Comparison of ENCODE assay signal across 12 mouse cellular contexts in the genomic region with DNA sequence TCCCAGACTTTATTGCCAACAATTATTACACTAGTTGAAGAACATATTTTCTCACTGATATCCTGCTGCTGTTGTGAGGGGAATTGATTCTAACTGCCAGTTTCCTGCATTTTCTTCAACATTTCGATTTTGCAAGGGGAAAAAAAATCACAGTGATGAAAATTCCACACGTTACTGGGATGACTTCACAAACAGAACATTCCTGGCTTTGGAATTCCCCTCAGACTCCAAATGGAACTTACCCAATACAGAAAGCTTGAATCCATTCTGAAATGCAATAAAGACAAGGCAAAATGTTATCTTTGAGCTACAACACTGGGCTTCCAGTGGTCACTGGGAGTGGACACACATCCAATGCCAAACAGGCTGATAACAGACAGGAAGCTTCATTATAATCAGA.
DNase-seq lines count a peak whose midpoint lies in the region; ATAC-seq and TF ChIP-seq lines count a peak whose summit lies in the region.
"Had no signal": no experiment of that assay in that cellular context is flagged by ENCODE, and none has a peak within 500 bp of the region (broad histone marks: within the 10 kb centered on the region; RNA-seq: fewer than 3 reads in every experiment).

No protein-coding gene starts in this region.

- no peak for ATAC-seq in lung, embryonic 14.5 days (ENCODE audit: insufficient read depth)
- ATAC-seq in heart, embryonic 12.5 days (ENCODE audit: insufficient number of reproducible peaks, low FRiP score) = no peak
- ATAC-seq: hindbrain, postnatal 0 days; liver, embryonic 12.5 days had no signal

- no peak for TF ChIP-seq CTCF in lung, embryonic 14.5 days (IDR thresholded peaks at IDR 0.05; ENCODE audit: low read depth)
- TF ChIP-seq CTCF in thymus, adult 2 months (IDR thresholded peaks at IDR 0.05; ENCODE audit: borderline replicate concordance, control insufficient read depth, extremely low read depth, insufficient read depth, low read length, poor library complexity) = no peak

- H3ac ChIP-seq in myocyte (ENCODE audit: control insufficient read depth, insufficient read length) = no peak overlapping the region

- H3K36me3 ChIP-seq in lung, embryonic 14.5 days (ENCODE audit: insufficient read depth) = no peaks in the 10 kb centered on the region
- H3K36me3 ChIP-seq in heart, embryonic 12.5 days = no peaks in the 10 kb centered on the region
- H3K36me3 ChIP-seq in myocyte (ENCODE audit: control insufficient read depth, insufficient read depth) = no peaks in the 10 kb centered on the region
- H3K36me3 ChIP-seq in thymus, adult 2 months (ENCODE audit: control insufficient read depth, insufficient read depth, low read length) = no peaks in the 10 kb centered on the region
- H3K36me3 ChIP-seq: G1E; liver, embryonic 12.5 days had no signal

- no peaks in the 10 kb centered on the region for H3K9me3 ChIP-seq in lung, embryonic 14.5 days (ENCODE audit: low read depth, low read length)
- no peaks in the 10 kb centered on the region for H3K9me3 ChIP-seq in heart, embryonic 12.5 days (replicated peaks)
- H3K9me3 ChIP-seq: liver, embryonic 12.5 days had no signal

- peak; percentile 71 for DNase-seq in gastrocnemius, adult 18-20 months (ENCODE audit: low spot score)
- no peak for DNase-seq in gastrocnemius, postnatal 14 days
- DNase-seq in lung, embryonic 14.5 days = peak; percentile 26
- DNase-seq in lung, postnatal 10 days = no peak
- no peak for DNase-seq in thymus, adult 2 months
- DNase-seq in spleen, postnatal 36 days (ENCODE audit: low spot score in 2 of 2) = no peak
- DNase-seq: B cell, adult 2 months had no signal

- intact Hi-C loops in gastrocnemius, postnatal 14 days (cut with DNase I; ENCODE audit: low total_unique reads) = no loop called here

- no peak overlapping the region for H3K27ac ChIP-seq in lung, embryonic 14.5 days (ENCODE audit: low read depth)
- H3K27ac ChIP-seq in heart, embryonic 12.5 days (ENCODE audit: poor library complexity, severe bottlenecking) = peak overlapping the region; percentile 27; the same call in 1 of the 2 replicates
- no peak overlapping the region for H3K27ac ChIP-seq in thymus, adult 2 months (ENCODE audit: control insufficient read depth, insufficient read depth, low read length)
- H3K27ac ChIP-seq: hindbrain, postnatal 0 days; liver, embryonic 12.5 days had no signal

- H3K27me3 ChIP-seq in lung, embryonic 14.5 days (ENCODE audit: insufficient read depth, low read length) = no peaks in the 10 kb centered on the region
- no peaks in the 10 kb centered on the region for H3K27me3 ChIP-seq in heart, embryonic 12.5 days (replicated peaks)
- no peaks in the 10 kb centered on the region for H3K27me3 ChIP-seq in myocyte (ENCODE audit: control insufficient read depth, insufficient read depth, insufficient read length)
- no peaks in the 10 kb centered on the region for H3K27me3 ChIP-seq in thymus, adult 2 months (ENCODE audit: control insufficient read depth, insufficient read depth, low read length)
- H3K27me3 ChIP-seq: liver, embryonic 12.5 days had no signal

- H3K4me1 ChIP-seq in lung, embryonic 14.5 days (ENCODE audit: insufficient read depth) = 0 out of 2 replicates have a peak, but pooled peaks cover 4% of the 10 kb centered on the region
- peaks cover 39% of the 10 kb centered on the region for H3K4me1 ChIP-seq in heart, embryonic 12.5 days (replicated peaks)
- no peaks in the 10 kb centered on the region for H3K4me1 ChIP-seq in thymus, adult 2 months (replicated peaks; ENCODE audit: control insufficient read depth, insufficient read depth, low read length)
- H3K4me1 ChIP-seq: liver, embryonic 12.5 days had no signal

- TF ChIP-seq POLR2A in myocyte (IDR thresholded peaks at IDR 0.05; ENCODE audit: insufficient read length, low read depth) = no peak
- TF ChIP-seq POLR2A in thymus, adult 2 months (IDR thresholded peaks at IDR 0.05; ENCODE audit: control insufficient read depth, extremely low read depth, insufficient read depth, low read length, poor library complexity) = no peak

- H3K4me2 ChIP-seq in lung, embryonic 14.5 days = no peak overlapping the region
- H3K4me2 ChIP-seq in heart, embryonic 12.5 days = no peak overlapping the region
- peak overlapping the region; percentile 56 for H3K4me2 ChIP-seq in myocyte (ENCODE audit: low read depth)
- H3K4me2 ChIP-seq: liver, embryonic 12.5 days had no signal

- WGBS in lung, embryonic 14.5 days = 16% methylated on average over 2 of the region's 2 CpGs
- 25% methylated on average over 2 of the region's 2 CpGs for WGBS in heart, embryonic 12.5 days
- 58% methylated on average over 2 of the region's 2 CpGs for WGBS in thymus, adult 2 months

- H3K4me3 ChIP-seq in lung, embryonic 14.5 days (ENCODE audit: low read depth, low read length) = no peak overlapping the region
- no peak overlapping the region for H3K4me3 ChIP-seq in heart, embryonic 12.5 days
- no peak overlapping the region for H3K4me3 ChIP-seq in myocyte
- H3K4me3 ChIP-seq in thymus, adult 2 months (ENCODE audit: control insufficient read depth, insufficient read depth, low read length) = no peak overlapping the region
- H3K4me3 ChIP-seq: liver, embryonic 12.5 days had no signal

- H3K79me2 ChIP-seq in myocyte (ENCODE audit: control insufficient read depth, insufficient read depth) = no peaks in the 10 kb centered on the region

- no peak overlapping the region for H3K9ac ChIP-seq in lung, embryonic 14.5 days
- H3K9ac ChIP-seq in heart, embryonic 12.5 days = no peak overlapping the region
- H3K9ac ChIP-seq: liver, embryonic 12.5 days had no signal

TF ChIP-seq in myocyte, 11 proteins besides CTCF, POLR2A, EP300 and RAD21:
- TF ChIP-seq E2F4 (IDR thresholded peaks at IDR 0.05; ENCODE audit: insufficient read depth) = no peak
- TF ChIP-seq TCF3 (IDR thresholded peaks at IDR 0.05; ENCODE audit: insufficient read length, low read depth) = no peak
- TF ChIP-seq POLR2AphosphoS2 (IDR thresholded peaks at IDR 0.05; ENCODE audit: insufficient read length, low read depth) = no peak
- no peak for TF ChIP-seq MAX (IDR thresholded peaks at IDR 0.05; ENCODE audit: low read depth)
- TF ChIP-seq USF1 (IDR thresholded peaks at IDR 0.05; ENCODE audit: low read depth) = no peak
- no peak for TF ChIP-seq SRF (IDR thresholded peaks at IDR 0.05; ENCODE audit: control insufficient read depth, insufficient read length, low read depth)
- no peak for TF ChIP-seq CEBPB (IDR thresholded peaks at IDR 0.05; ENCODE audit: insufficient read depth, poor library complexity, severe bottlenecking)
- TF ChIP-seq TCF12 (IDR thresholded peaks at IDR 0.05; ENCODE audit: insufficient read depth, poor library complexity, severe bottlenecking) = no peak
- no peak for TF ChIP-seq MYOD1 (IDR thresholded peaks at IDR 0.05; ENCODE audit: control insufficient read depth in 1 of 3, insufficient read length in 2 of 3, low read depth in 2 of 3)
- TF ChIP-seq REST (IDR thresholded peaks at IDR 0.05; ENCODE audit: insufficient read depth, insufficient read length) = no peak

Comparison
In these comparisons a context has a peak if more than half of its experiments do, and no peak if none do; other contexts are left out.
1. DNase-seq: peak in gastrocnemius, adult 18-20 months (single experiment) and lung, embryonic 14.5 days (single experiment); none in gastrocnemius, postnatal 14 days (single experiment), lung, postnatal 10 days (single experiment), thymus, adult 2 months (single experiment) and spleen, postnatal 36 days (0 of 2).